ENCODE assay signal across 16 mouse cellular contexts in the genomic region with DNA sequence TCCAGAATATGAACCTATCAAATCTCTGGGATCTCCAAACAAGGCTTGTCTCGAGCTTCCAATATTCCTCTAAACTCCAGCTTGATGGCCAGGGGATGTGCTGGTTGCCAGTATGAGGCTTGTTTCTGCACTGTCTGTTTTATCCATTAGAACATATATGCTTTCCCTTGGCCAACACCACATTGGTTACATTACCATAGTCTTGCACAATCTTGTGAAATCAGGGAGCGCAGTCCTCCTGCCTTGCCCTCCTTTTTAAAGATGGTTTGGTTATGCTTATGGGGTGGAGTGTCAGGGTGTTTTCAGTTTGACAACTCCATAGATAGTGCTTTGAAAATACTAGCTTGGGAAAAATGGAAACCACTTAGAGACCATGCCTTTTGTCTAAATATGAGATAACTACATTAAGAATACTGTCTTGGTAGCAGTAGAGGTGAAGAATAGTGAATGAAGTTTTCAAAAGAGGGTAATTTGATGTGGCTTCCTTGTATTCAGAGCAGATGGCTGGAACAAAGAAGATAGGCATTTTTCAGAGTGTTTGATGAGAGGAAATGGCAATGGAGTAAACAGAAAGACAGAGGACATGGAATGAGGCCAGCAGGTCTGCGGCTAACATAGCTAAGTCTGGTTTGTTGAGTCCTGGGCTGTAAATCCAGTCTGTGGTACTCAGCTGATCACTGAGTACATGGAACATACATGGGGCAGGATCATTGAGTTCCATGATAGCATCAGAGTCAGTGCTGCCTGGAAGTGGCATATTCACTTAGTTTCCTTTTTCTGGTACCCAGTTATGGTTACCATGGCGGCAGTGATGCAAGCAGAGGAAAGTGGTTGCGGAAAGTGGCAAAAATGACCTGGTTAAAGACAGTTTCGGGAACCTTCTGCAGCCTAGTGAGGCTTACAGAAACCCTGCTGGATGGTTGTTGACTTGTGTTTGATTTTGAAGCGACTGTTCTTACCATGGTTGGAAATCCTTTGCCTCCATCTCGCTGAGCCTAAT.
DNase-seq lines count a peak whose midpoint lies in the region; TF ChIP-seq lines count a peak whose summit lies in the region.
"Had no signal": no experiment of that assay in that cellular context is flagged by ENCODE, and none has a peak within 500 bp of the region (broad histone marks: within the 10 kb centered on the region; RNA-seq: fewer than 3 reads in every experiment).

No protein-coding gene starts in this region.

- WGBS in kidney, adult 2 months = 91% methylated on average over 8 of the region's 8 CpGs

- H3K36me3 ChIP-seq in kidney, adult 2 months (ENCODE audit: control insufficient read depth, insufficient read depth, low read length) = no peaks in the 10 kb centered on the region
- H3K36me3 ChIP-seq: hindbrain, embryonic 13.5 days; liver, embryonic 15.5 days; neural tube, embryonic 13.5 days had no signal

- no peak overlapping the region for H3K27ac ChIP-seq in kidney, adult 2 months (ENCODE audit: insufficient read depth, low read depth, low read length)
- H3K27ac ChIP-seq: hindbrain, embryonic 13.5 days; liver, embryonic 15.5 days had no signal

- TF ChIP-seq CTCF in kidney, adult 2 months (conservative IDR thresholded peaks at IDR 0.05; ENCODE audit: insufficient read depth, insufficient read length, low read depth, low read length) = no peak

- H3K4me1 ChIP-seq in kidney, adult 2 months (ENCODE audit: control insufficient read depth, insufficient read depth, low read length) = no peaks in the 10 kb centered on the region
- H3K4me1 ChIP-seq: liver, embryonic 15.5 days had no signal

- no peak for TF ChIP-seq POLR2A in kidney, adult 2 months (IDR thresholded peaks at IDR 0.05; ENCODE audit: low read depth, low read length)

- DNase-seq in heart, adult 11 months = peak; percentile 84
- DNase-seq in heart, postnatal 14 days = no peak
- DNase-seq in T-cell, adult 2 months (ENCODE audit: low spot score) = peak; percentile 8
- peak; percentile 27 for DNase-seq in lung, postnatal 14 days
- DNase-seq in thymus, postnatal 0 days (ENCODE audit: low spot score) = peak; percentile 66
- no peak for DNase-seq in natural killer cell, adult 2 months (ENCODE audit: low spot score in 2 of 2)
- no peak for DNase-seq in kidney, adult 2 months
- no peak for DNase-seq in testis, postnatal 10 days (ENCODE audit: low spot score)
- DNase-seq: cerebellum, postnatal 36 days; gastrocnemius, postnatal 25 days; kidney, postnatal 4 days; midbrain, embryonic 14.5 days; spleen, adult 18-20 months had no signal

- no peaks in the 10 kb centered on the region for H3K27me3 ChIP-seq in kidney, adult 2 months (replicated peaks; ENCODE audit: control insufficient read depth, insufficient read depth, low read length)
- H3K27me3 ChIP-seq: hindbrain, embryonic 13.5 days; liver, embryonic 15.5 days; neural tube, embryonic 13.5 days had no signal

- no peak overlapping the region for H3K4me3 ChIP-seq in kidney, adult 2 months (ENCODE audit: insufficient read depth, low read depth, low read length)
- H3K4me3 ChIP-seq: hindbrain, embryonic 13.5 days; liver, embryonic 15.5 days; neural tube, embryonic 13.5 days had no signal

- intact Hi-C loops in heart, postnatal 14 days (cut with DNase I) = no loop called here

Comparison
In these comparisons a context has a peak if more than half of its experiments do, and no peak if none do; other contexts are left out.
1. DNase-seq: peak in heart, adult 11 months (single experiment), T-cell, adult 2 months (single experiment), lung, postnatal 14 days (single experiment) and thymus, postnatal 0 days (single experiment); none in heart, postnatal 14 days (0 of 2), natural killer cell, adult 2 months (0 of 2), kidney, adult 2 months (single experiment) and testis, postnatal 10 days (single experiment).